Mouse (Mus musculus) c-Kit-positive CD71-positive TER-119-negative erythroid progenitor cells, embryonic 14.5 days (primary cell): ENCODE data around the gene Rab8b.
A peak's percentile ranks its signal among the peaks of the same experiment; 100 is the strongest.
"Not testable (repeated sequence)": the region's sequence is repeated elsewhere in the genome, so short reads cannot be mapped to it uniquely, and the experiment has no call there.

Source experiments
- DNase-seq: peaks from one replicate; pipeline ENCODE4 v3.0.0-alpha.2; 2013; ENCODE audit warnings: low read depth

The Rab8b gene

GRCm38 (mm10) chr9:66846822-66847221 lies 72.7 kb downstream of the Rab8b start:
- no peak for DNase-seq

GRCm38 (mm10) chr9:66835097-66835480 lies 84.4 kb downstream of the Rab8b start:
- DNase-seq = peak; percentile 34

DNA sequence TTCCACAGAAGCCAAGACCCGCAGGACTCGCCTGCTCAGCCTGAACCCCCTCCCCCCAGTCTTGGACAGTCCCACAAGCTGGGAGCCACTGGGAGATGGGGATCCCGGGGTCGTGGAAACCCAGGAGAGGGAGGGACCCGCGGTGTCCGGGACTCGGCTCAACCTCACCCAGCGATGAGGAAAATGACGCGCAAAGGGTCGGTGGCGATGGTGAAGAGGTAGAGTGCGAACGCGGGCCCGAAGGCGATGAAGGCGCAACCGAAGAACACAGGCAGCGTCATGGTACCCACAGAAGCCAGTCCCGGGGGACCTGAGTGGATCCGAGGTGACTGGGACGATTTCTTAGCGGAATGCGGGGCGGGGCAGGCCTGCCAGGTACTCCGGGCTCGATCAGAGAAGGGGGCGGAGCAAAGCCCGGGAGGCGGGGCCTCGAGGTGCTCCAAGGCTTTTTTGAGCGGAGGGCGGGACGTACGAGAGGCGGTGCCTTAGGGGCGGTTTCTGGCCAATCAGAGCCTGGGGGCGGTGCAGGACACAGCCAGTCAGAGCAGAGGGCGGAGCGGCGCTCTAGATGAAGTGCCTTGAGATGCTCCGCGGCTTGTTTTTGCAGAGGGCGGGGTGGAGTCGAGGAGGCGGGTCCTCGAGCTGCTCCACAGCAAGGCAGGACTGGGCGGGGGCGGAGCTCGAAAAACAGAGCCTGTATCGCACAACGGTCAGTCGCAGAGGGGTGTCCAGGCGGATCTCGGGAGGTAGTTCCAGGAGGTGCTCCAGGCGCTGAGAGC lies 85.0 kb downstream of the Rab8b start, which contains the start of gene Aph1c:
Gene Aph1c (minus strand): TSS at position 409 of the 779 bp plus-strand sequence.
- peak; percentile 99 for DNase-seq

DNA sequence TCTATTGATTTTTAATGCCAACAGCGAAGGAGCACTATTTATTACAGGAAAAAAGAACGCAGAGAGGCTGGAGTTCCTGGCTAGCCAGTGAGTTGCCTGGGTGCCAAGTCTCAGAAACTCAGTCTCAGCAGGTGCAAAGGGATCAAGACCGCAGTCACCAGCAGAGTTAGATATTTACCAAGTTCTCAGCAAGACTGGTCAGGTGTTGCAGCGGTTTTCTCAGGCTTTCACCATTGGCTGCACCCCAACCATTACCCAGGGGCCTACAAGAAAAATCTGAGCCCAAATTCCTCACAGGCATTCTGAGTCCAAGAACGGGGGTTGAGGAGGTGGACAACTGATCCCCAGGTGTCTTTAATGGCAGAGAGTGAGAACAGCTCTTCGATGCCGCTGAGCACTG lies 85.6 kb downstream of the Rab8b start:
- no peak for DNase-seq

DNA sequence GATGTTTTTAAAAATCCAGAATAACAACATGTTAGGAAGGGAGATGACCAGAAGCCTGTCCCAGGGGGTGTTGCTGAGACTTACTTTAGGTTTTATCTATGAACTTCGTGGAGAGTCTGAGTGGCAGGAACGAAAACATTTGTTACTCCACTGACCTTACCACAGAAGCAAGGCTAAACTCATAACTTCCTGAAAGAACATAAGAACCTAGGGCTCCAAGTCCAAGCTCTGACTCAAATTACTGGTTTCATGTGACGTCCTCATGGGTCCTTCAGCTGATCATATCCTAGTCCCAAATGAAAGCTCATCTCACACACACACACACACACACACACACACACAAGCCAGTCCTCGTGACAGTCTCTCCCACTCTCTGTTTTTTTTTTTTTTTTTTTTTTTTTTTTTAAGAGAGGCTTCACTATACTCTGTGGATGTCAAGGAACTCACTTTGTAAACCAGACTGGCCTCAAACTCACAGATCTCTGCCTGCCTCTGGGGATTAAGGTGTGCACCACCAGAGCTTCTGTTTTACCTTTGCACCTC lies 87.0 kb downstream of the Rab8b start:
- DNase-seq = no peak

DNA sequence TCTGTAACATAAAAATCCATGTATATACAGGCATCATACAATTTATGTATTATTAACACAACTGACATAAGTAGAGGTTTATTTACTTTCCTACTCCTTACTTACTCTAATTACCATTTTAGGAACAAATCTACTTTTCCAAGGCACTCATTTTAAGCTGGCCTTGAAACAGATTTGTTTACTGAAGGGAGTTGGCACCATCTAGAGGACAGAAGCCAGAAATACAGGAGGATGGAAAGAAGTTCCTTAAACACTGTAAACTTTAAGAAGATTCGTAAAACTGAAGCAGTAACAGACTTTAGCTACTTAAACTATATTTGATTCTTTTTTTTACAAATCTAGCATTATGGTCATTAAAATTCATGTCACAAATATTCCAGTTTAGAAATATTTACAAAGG lies 93.5 kb downstream of the Rab8b start:
- peak; percentile 48 for DNase-seq

DNA sequence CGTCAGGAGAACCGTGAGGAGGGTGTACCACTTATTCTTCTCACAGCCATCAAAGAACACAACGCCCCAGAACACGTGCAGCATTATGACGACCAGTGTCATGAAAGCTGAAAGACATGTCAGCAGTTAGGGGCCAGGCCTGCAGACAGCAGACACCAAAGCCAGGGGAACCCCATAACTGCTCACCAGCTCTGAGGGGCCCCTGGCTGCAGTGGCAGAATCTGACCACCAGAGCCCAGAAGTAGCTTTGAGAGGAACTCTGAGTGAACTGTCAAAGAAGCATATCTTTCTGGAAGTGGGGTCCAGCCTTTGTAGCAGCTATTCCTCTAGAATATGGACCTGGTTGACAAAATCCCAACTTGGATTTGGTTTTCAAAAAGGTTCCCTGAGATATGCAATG lies 97.2 kb downstream of the Rab8b start:
- not testable (repeated sequence) for DNase-seq

DNA sequence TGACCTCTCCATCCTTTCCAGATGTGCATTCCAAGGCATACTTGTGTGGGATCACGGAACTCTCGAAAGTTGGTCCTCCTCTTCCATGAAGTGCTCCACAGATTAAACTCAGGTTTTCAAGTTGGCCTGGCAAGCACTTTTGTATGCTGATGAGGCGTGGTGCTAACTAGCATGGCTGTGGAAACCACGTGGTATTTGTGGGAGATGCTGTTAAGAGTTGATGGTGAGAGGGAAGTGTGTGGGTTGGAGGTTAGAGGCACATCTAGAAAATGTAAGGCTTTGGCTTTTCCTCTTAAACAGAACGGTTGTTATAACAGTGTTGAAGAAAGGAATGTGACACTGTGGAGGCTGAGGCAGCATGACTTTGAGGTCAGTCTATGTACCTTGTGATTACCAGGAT lies 98.5 kb downstream of the Rab8b start:
- DNase-seq = no peak

- no peak for DNase-seq
Observed at GRCm38 (mm10) chr9:66813392-66813791, 106.1 kb downstream of the Rab8b start.

GRCm38 (mm10) chr9:66805951-66806350 lies 113.5 kb downstream of the Rab8b start:
- DNase-seq = not testable (repeated sequence)

DNA sequence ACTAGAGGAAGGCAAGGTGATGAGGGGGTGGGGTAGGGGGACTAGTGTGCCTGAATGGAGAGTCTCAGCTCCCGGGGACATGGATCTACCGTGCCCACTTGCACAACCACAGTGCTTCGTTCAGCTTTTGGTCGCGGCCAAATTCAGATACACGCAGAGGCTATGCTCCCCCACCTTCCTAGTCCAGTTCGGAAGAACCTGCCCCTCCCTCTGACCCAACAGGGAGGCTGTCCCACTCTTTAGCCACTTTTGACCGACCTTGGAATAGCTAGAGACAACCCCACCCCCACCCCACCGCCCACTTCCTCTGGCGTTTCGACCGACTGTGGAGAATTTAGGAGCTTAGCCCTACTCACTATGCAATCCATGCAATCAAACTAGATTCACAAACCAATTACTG lies 117.5 kb downstream of the Rab8b start:
- no peak for DNase-seq

GRCm38 (mm10) chr9:66796739-66797138 lies 122.7 kb downstream of the Rab8b start, which contains the start of gene Gm10647:
Gene Gm10647, plus strand, starts transcription at chr9:66797039.
- no peak for DNase-seq

- peak; percentile 98 for DNase-seq
Observed at GRCm38 (mm10) chr9:66795464-66796324, 123.8 kb downstream of the Rab8b start, which contains the start of gene Aph1b. Gene Aph1b, minus strand, starts transcription at chr9:66795490.

- DNase-seq = no peak
Observed at GRCm38 (mm10) chr9:66794629-66795463, 124.6 kb downstream of the Rab8b start.
